Mouse (Mus musculus): Measurements from ENCODE around the gene Vdr. TPM values are rescaled to one million over a fixed set of nuclear protein-coding genes. Genes with fewer than 3 reads are reported as not detected.
A peak's percentile ranks its signal among the peaks of the same experiment; 100 is the strongest.

Gene Vdr
- polyA plus RNA-seq, 1 experiment from 2014 or later = 2.6 TPM

GRCm38 (mm10) chr15:97896347-97896746 lies 14.1 kb downstream of the Vdr start:
- no peak for TF ChIP-seq CTCF (IDR thresholded peaks at IDR 0.05)
- no peak for TF ChIP-seq EP300 (IDR thresholded peaks at IDR 0.05)
- peak; percentile 75 for ATAC-seq
- Histone ChIP-seq H3K4me2 (replicated peaks; ENCODE audit: low read depth, low read length) (no peak overlapping the region), H3K36me3 (ENCODE audit: insufficient read depth, low read length) (no peaks in the 10 kb centered on the region), H3K4me3 (ENCODE audit: low read depth, low read length) (no peak overlapping the region), H3K4me1 (ENCODE audit: insufficient read depth, low read depth, low read length) (no peaks in the 10 kb centered on the region), H3K27ac (ENCODE audit: low read length) (no peak overlapping the region), H3K27me3 (replicated peaks; ENCODE audit: insufficient read depth, low read length) (no peaks in the 10 kb centered on the region), H3K9ac (replicated peaks; ENCODE audit: low read depth) (no peak overlapping the region), H3K9me3 (ENCODE audit: low read length) (no peaks in the 10 kb centered on the region)
- WGBS = 49% methylated on average over 9 of the region's 9 CpGs
- peak; percentile 71 for DNase-seq (ENCODE audit: low spot score)

GRCm38 (mm10) chr15:97895847-97896246 lies 14.6 kb downstream of the Vdr start:
- WGBS = 40% methylated on average over 12 of the region's 12 CpGs

GRCm38 (mm10) chr15:97892506-97892905 lies 17.9 kb downstream of the Vdr start:
- H3K4me2 ChIP-seq (replicated peaks; ENCODE audit: low read depth, low read length) = no peak overlapping the region
- no peaks in the 10 kb centered on the region for H3K4me1 ChIP-seq (ENCODE audit: insufficient read depth, low read depth, low read length)
- ATAC-seq (no peak), DNase-seq (ENCODE audit: low spot score) (no peak)
- H3K4me3 ChIP-seq (ENCODE audit: low read depth, low read length) = no peak overlapping the region
- no peaks in the 10 kb centered on the region for H3K27me3 ChIP-seq (replicated peaks; ENCODE audit: insufficient read depth, low read length)
- H3K9ac ChIP-seq (replicated peaks; ENCODE audit: low read depth) = no peak overlapping the region
- WGBS = 35% methylated on average over 8 of the region's 8 CpGs
- no peaks in the 10 kb centered on the region for H3K9me3 ChIP-seq (ENCODE audit: low read length)
- TF ChIP-seq CTCF (IDR thresholded peaks at IDR 0.05) (no peak), EP300 (IDR thresholded peaks at IDR 0.05) (no peak)
- H3K36me3 ChIP-seq (ENCODE audit: insufficient read depth, low read length) = no peaks in the 10 kb centered on the region
- no peak overlapping the region for H3K27ac ChIP-seq (ENCODE audit: low read length)

More at GRCm38 (mm10) chr15:97895847-97896246, 14.6 kb downstream of the Vdr start:
- H3K9ac ChIP-seq (replicated peaks; ENCODE audit: low read depth) = no peak overlapping the region
- no peaks in the 10 kb centered on the region for H3K27me3 ChIP-seq (replicated peaks; ENCODE audit: insufficient read depth, low read length)
- H3K36me3 ChIP-seq (ENCODE audit: insufficient read depth, low read length) = no peaks in the 10 kb centered on the region
- H3K27ac ChIP-seq (ENCODE audit: low read length) = no peak overlapping the region
- H3K4me2 ChIP-seq (replicated peaks; ENCODE audit: low read depth, low read length) = no peak overlapping the region
- ATAC-seq = no peak
- TF ChIP-seq CTCF (IDR thresholded peaks at IDR 0.05) (no peak), EP300 (IDR thresholded peaks at IDR 0.05) (no peak)
- no peaks in the 10 kb centered on the region for H3K4me1 ChIP-seq (ENCODE audit: insufficient read depth, low read depth, low read length)
- no peak for DNase-seq (ENCODE audit: low spot score)
- no peak overlapping the region for H3K4me3 ChIP-seq (ENCODE audit: low read depth, low read length)
- no peaks in the 10 kb centered on the region for H3K9me3 ChIP-seq (ENCODE audit: low read length)

- 84% methylated on average over 10 of the region's 10 CpGs for WGBS
- no peak for ATAC-seq
- no peak overlapping the region for H3K27ac ChIP-seq (ENCODE audit: low read length)
Observed at GRCm38 (mm10) chr15:97890450-97890849, 20.0 kb downstream of the Vdr start.

GRCm38 (mm10) chr15:97890017-97890416 lies 20.4 kb downstream of the Vdr start:
- Histone ChIP-seq H3K4me1 (ENCODE audit: insufficient read depth, low read depth, low read length) (no peaks in the 10 kb centered on the region), H3K27me3 (replicated peaks; ENCODE audit: insufficient read depth, low read length) (no peaks in the 10 kb centered on the region), H3K9me3 (ENCODE audit: low read length) (no peaks in the 10 kb centered on the region), H3K27ac (ENCODE audit: low read length) (no peak overlapping the region), H3K36me3 (ENCODE audit: insufficient read depth, low read length) (no peaks in the 10 kb centered on the region), H3K4me3 (ENCODE audit: low read depth, low read length) (no peak overlapping the region), H3K9ac (replicated peaks; ENCODE audit: low read depth) (no peak overlapping the region), H3K4me2 (replicated peaks; ENCODE audit: low read depth, low read length) (no peak overlapping the region)
- WGBS = 54% methylated on average over 11 of the region's 11 CpGs
- ATAC-seq (no peak), DNase-seq (ENCODE audit: low spot score) (no peak)
- TF ChIP-seq EP300 (IDR thresholded peaks at IDR 0.05) (no peak), CTCF (IDR thresholded peaks at IDR 0.05) (no peak)

More at GRCm38 (mm10) chr15:97890450-97890849, 20.0 kb downstream of the Vdr start:
- DNase-seq (ENCODE audit: low spot score) = no peak
- H3K4me2 ChIP-seq (replicated peaks; ENCODE audit: low read depth, low read length) = no peak overlapping the region
- H3K9ac ChIP-seq (replicated peaks; ENCODE audit: low read depth) = no peak overlapping the region
- TF ChIP-seq CTCF (IDR thresholded peaks at IDR 0.05) (no peak), EP300 (IDR thresholded peaks at IDR 0.05) (no peak)
- H3K27me3 ChIP-seq (replicated peaks; ENCODE audit: insufficient read depth, low read length) = no peaks in the 10 kb centered on the region
- H3K36me3 ChIP-seq (ENCODE audit: insufficient read depth, low read length) = no peaks in the 10 kb centered on the region
- H3K9me3 ChIP-seq (ENCODE audit: low read length) = no peaks in the 10 kb centered on the region
- no peak overlapping the region for H3K4me3 ChIP-seq (ENCODE audit: low read depth, low read length)
- no peaks in the 10 kb centered on the region for H3K4me1 ChIP-seq (ENCODE audit: insufficient read depth, low read depth, low read length)

GRCm38 (mm10) chr15:97887541-97888016 lies 22.9 kb downstream of the Vdr start:
- ATAC-seq = no peak

GRCm38 (mm10) chr15:97881423-97881822 lies 29.0 kb downstream of the Vdr start:
- H3K4me1 ChIP-seq (ENCODE audit: insufficient read depth, low read depth, low read length) = no peaks in the 10 kb centered on the region
- H3K4me3 ChIP-seq (ENCODE audit: low read depth, low read length) = no peak overlapping the region
- no peak overlapping the region for H3K9ac ChIP-seq (replicated peaks; ENCODE audit: low read depth)
- TF ChIP-seq CTCF (IDR thresholded peaks at IDR 0.05) (no peak), EP300 (IDR thresholded peaks at IDR 0.05) (no peak)
- 86% methylated on average over 8 of the region's 8 CpGs for WGBS
- no peaks in the 10 kb centered on the region for H3K36me3 ChIP-seq (ENCODE audit: insufficient read depth, low read length)
- H3K27me3 ChIP-seq (replicated peaks; ENCODE audit: insufficient read depth, low read length) = no peaks in the 10 kb centered on the region
- H3K27ac ChIP-seq (ENCODE audit: low read length) = no peak overlapping the region
- no peak overlapping the region for H3K4me2 ChIP-seq (replicated peaks; ENCODE audit: low read depth, low read length)
- no peaks in the 10 kb centered on the region for H3K9me3 ChIP-seq (ENCODE audit: low read length)
- DNase-seq (ENCODE audit: low spot score) (no peak), ATAC-seq (no peak)

More at GRCm38 (mm10) chr15:97887541-97888016, 22.9 kb downstream of the Vdr start:
- H3K9ac ChIP-seq (replicated peaks; ENCODE audit: low read depth) = no peak overlapping the region
- H3K36me3 ChIP-seq (ENCODE audit: insufficient read depth, low read length) = no peaks in the 10 kb centered on the region
- H3K27me3 ChIP-seq (replicated peaks; ENCODE audit: insufficient read depth, low read length) = no peaks in the 10 kb centered on the region
- no peak for TF ChIP-seq CTCF (IDR thresholded peaks at IDR 0.05)
- TF ChIP-seq EP300 (IDR thresholded peaks at IDR 0.05) = no peak
- no peak for DNase-seq (ENCODE audit: low spot score)
- WGBS = 71% methylated on average over 10 of the region's 10 CpGs
- no peak overlapping the region for H3K4me3 ChIP-seq (ENCODE audit: low read depth, low read length)
- H3K4me2 ChIP-seq (replicated peaks; ENCODE audit: low read depth, low read length) = no peak overlapping the region
- no peak overlapping the region for H3K27ac ChIP-seq (ENCODE audit: low read length)
- no peaks in the 10 kb centered on the region for H3K4me1 ChIP-seq (ENCODE audit: insufficient read depth, low read depth, low read length)
- H3K9me3 ChIP-seq (ENCODE audit: low read length) = no peaks in the 10 kb centered on the region

Measured in lung, postnatal 0 days (tissue).